Mouse (Mus musculus) urinary bladder, postnatal 25 days (tissue): ENCODE measurements around the gene Wdr34.

ENCODE experiments used
- DNase-seq: peaks from one replicate; pipeline ENCODE4 v3.0.0; 2022; ENCODE audit warnings: low spot score

The Wdr34 gene

DNA sequence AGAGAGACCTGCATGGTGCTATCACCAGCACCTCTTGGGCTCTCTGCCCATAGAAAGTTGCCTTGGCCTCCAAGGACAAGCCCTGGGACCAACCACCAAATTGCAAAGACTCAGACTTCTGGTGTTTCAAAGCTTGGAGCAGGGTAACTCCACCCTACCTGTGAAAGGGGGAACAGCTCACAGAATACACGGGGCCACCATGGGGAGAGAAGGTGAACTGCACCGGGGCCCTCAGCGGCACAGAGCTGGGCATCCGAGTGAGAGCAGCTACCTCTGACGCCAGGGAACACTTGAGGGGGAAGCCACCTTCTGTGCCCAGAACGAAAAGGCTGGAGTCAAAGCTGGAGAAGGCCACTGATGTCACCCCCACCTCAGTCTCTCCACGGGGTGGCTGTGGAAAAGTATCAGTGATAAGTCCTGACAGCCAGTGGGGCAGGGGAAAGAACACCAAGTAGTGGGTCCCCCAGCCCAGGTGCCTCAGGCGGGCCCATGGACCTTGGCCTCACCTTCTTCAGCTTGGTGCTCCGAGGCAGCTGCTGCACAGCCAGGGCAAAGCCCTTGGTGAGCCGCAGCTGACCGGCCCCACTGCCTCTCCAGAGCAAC lies 16.3 kb downstream of the Wdr34 start:
- DNase-seq: no peak

- no peak for DNase-seq
These were observed 21.7 kb downstream of the Wdr34 start for GRCm38 (mm10) chr2:30026997-30027396.

- DNase-seq: no peak
These were observed 23.2 kb downstream of the Wdr34 start for GRCm38 (mm10) chr2:30025454-30025853.

- no peak for DNase-seq
These were observed 34.2 kb downstream of the Wdr34 start for GRCm38 (mm10) chr2:30014326-30014966.

DNA sequence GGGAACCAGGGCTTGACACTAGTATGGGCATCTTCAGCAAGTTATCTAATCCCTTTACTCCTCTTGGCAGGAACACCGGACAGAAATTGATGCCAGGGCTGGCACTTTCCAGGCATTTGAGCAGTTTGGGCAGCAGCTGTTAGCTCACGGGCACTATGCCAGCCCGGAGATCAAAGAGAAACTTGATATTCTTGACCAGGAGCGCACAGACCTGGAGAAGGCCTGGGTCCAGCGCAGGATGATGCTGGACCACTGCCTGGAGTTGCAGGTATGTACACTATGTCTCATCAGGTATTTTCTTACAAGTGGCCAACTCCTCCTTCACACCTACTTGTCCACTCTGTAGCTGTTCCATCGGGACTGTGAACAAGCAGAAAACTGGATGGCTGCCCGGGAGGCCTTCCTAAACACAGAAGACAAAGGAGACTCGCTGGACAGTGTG lies 37.8 kb downstream of the Wdr34 start:
- DNase-seq: no peak

DNA sequence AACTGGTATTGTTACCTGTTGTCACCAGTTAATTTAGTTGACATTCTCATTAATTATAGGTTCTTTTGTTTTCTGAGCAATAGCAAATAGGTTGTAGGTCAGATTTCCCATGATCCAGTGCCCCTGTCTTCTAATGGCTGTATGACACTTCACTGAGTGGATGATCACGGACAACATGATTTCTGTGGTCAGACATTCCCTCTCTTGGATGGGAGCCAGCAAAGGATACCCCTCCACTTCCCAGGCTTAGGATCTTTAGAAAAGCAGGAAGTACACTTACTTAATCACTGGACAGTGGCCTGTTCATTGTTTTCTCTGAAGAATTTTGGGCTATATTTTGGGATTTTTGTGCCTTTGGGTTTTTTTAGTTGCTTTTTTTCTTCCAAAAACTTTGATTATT lies 39.6 kb downstream of the Wdr34 start:
- DNase-seq: no peak

DNA sequence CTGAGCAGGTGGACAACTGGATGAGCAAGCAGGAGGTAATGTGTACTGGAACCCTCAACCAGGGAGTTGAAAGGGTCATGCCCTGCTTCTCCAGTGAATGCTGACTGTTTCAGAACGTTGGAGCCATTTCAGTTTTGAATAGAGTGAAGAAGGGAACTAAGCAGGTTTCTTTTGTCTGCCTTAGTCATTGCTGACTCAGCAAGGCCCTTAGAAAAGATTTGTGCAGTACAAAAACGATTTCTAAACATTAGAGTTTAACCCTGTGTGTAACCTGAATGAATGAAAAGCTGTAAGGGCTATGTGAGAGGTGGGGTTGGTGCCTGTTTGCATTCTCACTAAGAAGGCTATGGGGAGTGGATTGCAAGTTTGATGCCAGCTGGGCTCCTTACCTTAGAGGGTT lies 56.7 kb downstream of the Wdr34 start:
- no peak for DNase-seq
